Mouse (Mus musculus): ENCODE data around the gene Ttbk1. TPM values are rescaled to one million over a fixed set of nuclear protein-coding genes. Genes with fewer than 3 reads are reported as not detected.

Gene Ttbk1
- total RNA-seq, 2 experiments from 2014 or later = 119 to 122 TPM

GRCm38 (mm10) chr17:46458439-46458838, 29.0 kb downstream of the Ttbk1 start:
- Histone ChIP-seq H3K4me3 (no peak overlapping the region), H3K27ac (no peak overlapping the region)
- TF ChIP-seq CTCF (conservative IDR thresholded peaks at IDR 0.05) = no peak

DNA sequence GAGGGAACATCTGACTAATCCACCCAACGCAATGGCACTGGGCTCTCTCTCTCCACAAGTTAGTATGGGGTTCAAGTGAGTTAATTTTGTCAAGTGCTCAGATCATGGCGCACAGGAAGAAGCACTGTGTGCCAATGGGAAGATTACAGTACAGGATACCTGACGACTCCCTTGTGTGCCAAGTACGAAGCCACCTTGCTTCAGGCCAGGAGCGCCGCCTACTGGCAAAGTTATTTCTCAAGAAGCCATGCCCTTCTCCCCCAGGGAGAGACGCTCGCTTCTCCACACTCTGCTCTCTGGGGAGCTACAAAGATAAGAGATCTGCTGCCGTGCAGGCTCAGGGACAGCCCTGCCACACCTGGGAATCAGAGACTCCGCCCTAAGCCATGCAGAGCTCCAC, 29.7 kb downstream of the Ttbk1 start:
- TF ChIP-seq CTCF (conservative IDR thresholded peaks at IDR 0.05) = peak; percentile 76
- no peak overlapping the region for H3K4me3 ChIP-seq
- peak in 1 of 2 experiments; percentile 56 for DNase-seq (ENCODE audit: low spot score in 2 of 2)
- no peak overlapping the region for H3K27ac ChIP-seq

More at GRCm38 (mm10) chr17:46458439-46458838, 29.0 kb downstream of the Ttbk1 start:
- DNase-seq (ENCODE audit: low spot score in 2 of 2) = no peak

- TF ChIP-seq CTCF (conservative IDR thresholded peaks at IDR 0.05) = no peak
- H3K4me3 ChIP-seq = peak overlapping the region; percentile 48
- DNase-seq (ENCODE audit: low spot score in 2 of 2) = peak in 1 of 2 experiments; percentile 34
- H3K27ac ChIP-seq = no peak overlapping the region; the same call in 1 of the 2 replicates
Measured at GRCm38 (mm10) chr17:46455110-46455691, 32.3 kb downstream of the Ttbk1 start.

DNA sequence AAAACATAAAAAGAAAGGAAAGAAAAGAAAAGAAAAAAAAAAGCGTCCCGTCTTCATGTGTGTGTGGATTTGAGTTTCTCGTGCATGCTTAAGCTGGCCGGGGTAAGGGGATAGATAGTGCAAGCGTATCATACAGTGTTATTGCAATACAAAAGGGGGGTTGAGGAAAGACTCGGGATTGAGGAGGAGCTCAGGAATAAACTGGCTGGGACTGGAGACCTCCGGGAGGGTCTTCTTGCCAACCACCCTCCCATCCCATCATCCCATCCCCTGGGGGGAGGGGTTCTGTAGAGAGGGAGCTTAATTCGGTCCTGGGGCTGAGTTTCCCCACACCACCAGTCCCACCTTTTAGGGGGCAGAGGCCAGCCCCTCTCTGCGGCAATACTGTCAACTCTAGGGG, 32.9 kb downstream of the Ttbk1 start:
- TF ChIP-seq CTCF (conservative IDR thresholded peaks at IDR 0.05) = no peak
- H3K27ac ChIP-seq = no peak overlapping the region
- DNase-seq (ENCODE audit: low spot score in 2 of 2) = no peak
- peak overlapping the region; percentile 48 for H3K4me3 ChIP-seq

GRCm38 (mm10) chr17:46453970-46454411, 33.5 kb downstream of the Ttbk1 start:
- Histone ChIP-seq H3K27ac (no peak overlapping the region), H3K4me3 (peak overlapping the region; percentile 34; the same call in 1 of the 2 replicates)
- TF ChIP-seq CTCF (conservative IDR thresholded peaks at IDR 0.05) = peak; percentile 31
- no peak for DNase-seq (ENCODE audit: low spot score in 2 of 2)

DNA sequence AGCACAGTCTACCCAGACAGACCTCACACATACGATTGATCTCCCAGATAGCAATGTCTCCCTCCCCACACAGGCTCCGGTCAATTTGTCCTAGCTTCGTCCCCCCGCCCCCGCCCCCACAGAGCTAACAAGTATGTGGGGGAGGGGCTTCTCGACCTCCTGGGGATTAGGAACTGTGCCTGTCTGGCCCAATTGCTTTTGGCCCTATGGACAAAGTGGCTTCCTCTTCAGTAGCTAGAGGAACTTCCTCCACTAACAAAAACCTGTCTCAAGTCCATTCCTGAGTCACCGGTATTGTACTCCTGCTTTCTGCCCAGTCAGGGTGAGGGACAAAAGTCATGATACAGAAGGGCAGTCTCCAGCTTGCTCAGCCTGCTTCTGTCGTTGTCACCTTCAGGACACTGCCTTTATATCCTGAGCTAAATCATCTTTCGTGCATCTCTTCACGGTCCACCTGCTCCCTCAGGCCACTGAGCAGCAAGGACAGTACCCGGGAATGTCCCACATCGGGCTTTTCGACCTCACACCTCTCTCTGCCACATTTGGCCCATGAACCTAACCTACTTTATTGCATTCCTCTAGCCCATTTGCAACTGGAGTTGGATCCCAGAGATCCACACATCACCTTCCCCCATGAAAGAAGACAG, 34.0 kb downstream of the Ttbk1 start:
- no peak overlapping the region for H3K4me3 ChIP-seq
- TF ChIP-seq CTCF (conservative IDR thresholded peaks at IDR 0.05) = no peak
- DNase-seq (ENCODE audit: low spot score in 2 of 2) = no peak
- H3K27ac ChIP-seq = no peak overlapping the region

- H3K4me3 ChIP-seq = no peak overlapping the region
- no peak for DNase-seq (ENCODE audit: low spot score in 2 of 2)
- no peak for TF ChIP-seq CTCF (conservative IDR thresholded peaks at IDR 0.05)
- no peak overlapping the region for H3K27ac ChIP-seq
Measured at GRCm38 (mm10) chr17:46452683-46453082, 34.8 kb downstream of the Ttbk1 start.

DNA sequence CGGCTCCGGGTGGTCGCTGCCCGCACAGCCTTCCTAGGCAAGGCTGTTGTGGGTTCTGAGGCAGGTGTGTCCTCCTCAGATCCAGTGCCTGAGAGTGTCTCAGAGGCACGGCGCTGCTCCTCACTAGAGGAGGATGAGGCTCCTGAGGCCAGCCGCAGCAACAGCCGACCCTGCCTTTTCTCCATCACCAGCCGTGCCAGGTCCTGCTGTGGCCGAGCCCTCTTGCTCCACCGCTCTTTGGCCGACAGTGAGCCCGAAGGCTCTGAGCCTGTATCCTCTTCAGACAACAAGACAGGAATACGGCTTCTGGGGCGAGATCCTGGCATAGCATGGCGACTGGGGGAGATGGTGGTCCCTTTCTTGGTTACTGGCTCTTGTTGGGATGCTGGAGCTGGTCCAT, 41.2 kb downstream of the Ttbk1 start:
- DNase-seq (ENCODE audit: low spot score in 2 of 2) = no peak
- no peak overlapping the region for H3K27ac ChIP-seq
- TF ChIP-seq CTCF (conservative IDR thresholded peaks at IDR 0.05) = no peak

DNA sequence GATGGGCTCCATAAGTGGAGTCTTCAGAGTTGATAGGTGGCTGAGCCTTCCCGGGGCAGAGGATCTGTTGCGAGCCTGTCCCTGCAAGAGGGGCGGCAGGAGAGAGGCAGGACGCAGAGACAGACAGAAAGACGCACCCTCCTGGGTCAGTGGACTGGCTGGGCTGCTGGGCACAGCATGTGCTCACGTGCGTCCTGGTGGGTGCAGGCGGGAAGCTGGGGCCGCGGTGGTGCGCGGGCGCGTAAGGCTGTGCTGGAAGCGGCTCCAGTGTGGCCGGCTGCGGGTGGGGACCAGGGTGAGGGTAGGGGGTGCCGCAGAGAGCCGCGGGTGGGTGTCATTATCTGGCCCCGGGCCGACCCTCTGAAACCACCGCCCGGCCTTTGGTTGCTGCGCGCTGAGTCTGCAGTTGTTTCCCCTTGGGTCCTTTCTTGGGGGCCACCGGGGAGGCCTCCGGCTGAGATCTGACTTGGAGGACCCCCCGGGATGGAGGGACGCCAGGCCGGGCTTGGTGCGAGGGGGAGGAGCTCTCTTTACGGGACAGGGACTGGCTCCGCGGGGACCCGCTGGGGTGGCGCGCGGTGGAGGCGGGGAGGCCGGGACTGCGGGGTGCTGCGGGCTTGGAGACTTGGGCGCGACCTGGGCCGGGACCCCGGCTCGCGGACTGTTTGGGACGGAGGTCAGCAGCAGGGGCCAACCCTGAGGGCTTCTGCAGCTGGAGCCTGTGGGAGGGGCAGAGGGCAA, 42.5 kb downstream of the Ttbk1 start:
- Histone ChIP-seq H3K27ac (no peak overlapping the region), H3K4me3 (no peak overlapping the region)
- DNase-seq (ENCODE audit: low spot score in 2 of 2) = no peak
- TF ChIP-seq CTCF (conservative IDR thresholded peaks at IDR 0.05) = no peak

More for the DNA sequence above, 41.2 kb downstream of the Ttbk1 start:
- no peak overlapping the region for H3K4me3 ChIP-seq

DNA sequence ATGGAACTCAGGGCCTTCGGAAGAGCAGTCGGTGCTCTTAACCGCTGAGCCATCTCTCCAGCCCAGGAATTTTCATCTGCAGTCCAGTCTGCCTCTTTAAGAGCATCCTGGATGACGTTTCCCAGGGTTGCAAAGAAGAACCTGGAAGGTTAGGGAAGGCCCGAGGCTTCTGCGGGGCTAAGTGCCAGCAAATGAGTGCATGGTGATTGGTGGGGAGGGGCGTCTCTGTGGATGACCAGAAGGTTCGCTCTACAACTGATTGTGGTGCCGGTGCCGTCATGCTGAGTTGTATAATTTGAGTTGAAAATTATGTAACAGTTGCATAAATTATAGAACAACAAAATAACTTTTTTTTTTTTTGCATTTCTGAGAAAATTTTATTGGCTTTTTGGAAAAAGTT, 48.3 kb downstream of the Ttbk1 start:
- Histone ChIP-seq H3K27ac (no peak overlapping the region), H3K4me3 (no peak overlapping the region)
- TF ChIP-seq CTCF (conservative IDR thresholded peaks at IDR 0.05) = no peak
- no peak for DNase-seq (ENCODE audit: low spot score in 2 of 2)

GRCm38 (mm10) chr17:46438298-46438873, 49.1 kb downstream of the Ttbk1 start, which contains the start of gene Slc22a7:
Gene Slc22a7 (minus strand): TSS chr17:46438457.
- Histone ChIP-seq H3K27ac (no peak within 1 kb of the TSS), H3K4me3 (no peak within 1 kb of the TSS)
- DNase-seq (ENCODE audit: low spot score in 2 of 2) = no peak
- no peak for TF ChIP-seq CTCF (conservative IDR thresholded peaks at IDR 0.05)

GRCm38 (mm10) chr17:46436672-46437366, 50.7 kb downstream of the Ttbk1 start:
- TF ChIP-seq CTCF (conservative IDR thresholded peaks at IDR 0.05) = peak; percentile 72
- no peak for DNase-seq (ENCODE audit: low spot score in 2 of 2)
- no peak overlapping the region for H3K27ac ChIP-seq
- no peak overlapping the region for H3K4me3 ChIP-seq

Measured in layer of hippocampus, adult 2 months (tissue).